Comparison of ENCODE assay signal across 8 mouse cellular contexts in the genomic region with DNA sequence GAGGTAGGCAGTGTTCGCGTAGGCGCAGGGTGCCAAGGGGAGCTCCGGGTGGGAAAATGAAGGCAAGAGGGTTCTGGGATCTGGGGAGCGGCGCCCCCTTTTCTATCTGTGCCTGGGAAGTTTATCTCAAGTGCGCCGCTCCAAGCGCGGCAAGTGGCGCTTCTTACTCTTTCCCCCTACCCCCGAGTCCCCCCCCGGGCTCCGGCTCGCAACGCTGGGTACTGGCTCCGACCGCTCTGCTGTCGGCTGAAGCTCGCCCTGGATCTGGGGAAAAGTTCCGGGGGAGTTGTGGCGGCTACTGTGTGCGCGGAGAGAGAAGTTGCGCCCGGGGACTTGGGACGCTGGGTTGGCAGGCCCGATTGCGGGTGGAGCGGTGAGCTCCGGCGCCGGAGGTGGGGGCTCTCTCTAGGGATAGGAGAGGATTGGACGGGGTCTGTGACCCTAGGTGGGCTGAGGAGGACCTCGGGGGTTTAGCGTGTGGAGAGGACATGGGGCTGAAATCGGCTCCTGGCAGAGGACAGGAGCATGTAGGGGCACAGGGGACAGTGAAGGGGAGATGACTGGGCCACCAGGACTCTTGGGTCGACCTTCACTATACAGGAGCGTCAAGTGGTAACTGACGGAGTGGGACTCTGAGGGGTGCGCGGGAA. TPM values are rescaled to one million over a fixed set of nuclear protein-coding genes. Genes with fewer than 3 reads are reported as not detected.
DNase-seq lines count a peak whose midpoint lies in the region; ATAC-seq lines count a peak whose summit lies in the region.

No protein-coding gene starts in this region.

- ATAC-seq in megakaryocyte-erythroid progenitor cell, adult 5-6 weeks (replicated peaks; ENCODE audit: low FRiP score, low TSS enrichment, poor library complexity, severe bottlenecking) = no peak
- ATAC-seq in CD4-positive, CD25-positive, alpha-beta regulatory T cell, adult 4 months = no peak

- DNase-seq in urinary bladder, postnatal 14 days (ENCODE audit: low spot score) = peak; percentile 29
- no peak for DNase-seq in urinary bladder, postnatal 10 days (ENCODE audit: low spot score)
- peak; percentile 28 for DNase-seq in gastrocnemius, postnatal 25 days
- DNase-seq in kidney, adult 9 months = peak; percentile 19
- DNase-seq in lung, postnatal 36 days = peak; percentile 26
- no peak for DNase-seq in left cerebral cortex, adult 8-10 months (ENCODE audit: low spot score in 2 of 2)

RNA-seq across cellular contexts. Expression of gene Casz1, which starts 1.1 kb away (rescaled TPM):
- 10 to 100 TPM; 27.8 to 30.2 TPM for total RNA-seq in gastrocnemius, postnatal 25 days (2021)
- total RNA-seq in megakaryocyte-erythroid progenitor cell, adult 5-6 weeks (2014; fragmentation: Nextera tagmentation) = 0.55 and 0.96 TPM in 2 replicates
- total RNA-seq in megakaryocyte-erythroid progenitor cell, adult 5-6 weeks (2017) = 0.27 and 0.75 TPM in 2 replicates
- total RNA-seq in left cerebral cortex, adult 8-10 months (2022) = 1 to 10 TPM; 1.2 to 2.4 (median 1.7) TPM
- 1 to 10 TPM; 1.0 to 1.9 TPM for polyA plus RNA-seq in CD4-positive, CD25-positive, alpha-beta regulatory T cell, adult 4 months (2017; shearing (Covaris generic))

Comparison
In these comparisons a context has a peak if more than half of its experiments do, and no peak if none do; other contexts are left out.
1. DNase-seq: peak in urinary bladder, postnatal 14 days (single experiment), gastrocnemius, postnatal 25 days (single experiment), kidney, adult 9 months (single experiment) and lung, postnatal 36 days (single experiment); none in urinary bladder, postnatal 10 days (single experiment) and left cerebral cortex, adult 8-10 months (0 of 2).
2. RNA of gene Casz1, which starts 1.1 kb away (total RNA-seq): 27.8 to 30.2 TPM in gastrocnemius, postnatal 25 days; 1.2 to 2.4 TPM in left cerebral cortex, adult 8-10 months and 0.27 to 0.96 TPM in megakaryocyte-erythroid progenitor cell, adult 5-6 weeks; every median in the first group is over 4 times any median in the second.